Comparison of ENCODE assay signal across 8 mouse cellular contexts in genomic region chr8:122284203-122284658, GRCm38 (mm10). TPM values are rescaled to one million over a fixed set of nuclear protein-coding genes. Genes with fewer than 3 reads are reported as not detected.
DNase-seq lines count a peak whose midpoint lies in the region; ATAC-seq and TF ChIP-seq lines count a peak whose summit lies in the region.

No protein-coding gene starts in this region.

- H3K4me1 ChIP-seq in testis, adult 2 months (ENCODE audit: control insufficient read depth, insufficient read depth, low read length): peaks cover 36% of the 10 kb centered on the region
- H3K4me1 ChIP-seq in heart, postnatal 0 days (ENCODE audit: control insufficient read depth, insufficient read depth): peaks cover 28% of the 10 kb centered on the region
- peaks cover 12% of the 10 kb centered on the region; the same call in 1 of the 2 replicates for H3K4me1 ChIP-seq in lung, postnatal 0 days (ENCODE audit: insufficient read depth, low read depth, low read length)

- no peak for TF ChIP-seq POLR2A in testis, adult 2 months (IDR thresholded peaks at IDR 0.05; ENCODE audit: control insufficient read depth, low read depth, low read length)

- H3K4me2 ChIP-seq in heart, postnatal 0 days (ENCODE audit: low read depth, low read length): peak overlapping the region; percentile 83
- H3K4me2 ChIP-seq in lung, postnatal 0 days (replicated peaks; ENCODE audit: low read depth, low read length): peak overlapping the region; percentile 100

- H3K36me3 ChIP-seq in testis, adult 2 months (ENCODE audit: control insufficient read depth, insufficient read depth, low read length): no peaks in the 10 kb centered on the region
- H3K36me3 ChIP-seq in heart, postnatal 0 days (replicated peaks; ENCODE audit: control insufficient read depth, insufficient read depth, low read length): no peaks in the 10 kb centered on the region
- H3K36me3 ChIP-seq in lung, postnatal 0 days (ENCODE audit: insufficient read depth, low read length): no peaks in the 10 kb centered on the region

- ATAC-seq in heart, postnatal 0 days (ENCODE audit: insufficient read depth, low read depth): no peak
- no peak for ATAC-seq in lung, postnatal 0 days
- ATAC-seq in monocyte, adult 5-6 weeks (replicated peaks; ENCODE audit: insufficient number of reproducible peaks, low FRiP score, low TSS enrichment, poor library complexity, severe bottlenecking): no peak

- TF ChIP-seq EP300 in heart, postnatal 0 days (IDR thresholded peaks at IDR 0.05; ENCODE audit: low read depth): no peak
- TF ChIP-seq EP300 in lung, postnatal 0 days (IDR thresholded peaks at IDR 0.05): no peak

- H3K9me3 ChIP-seq in heart, postnatal 0 days (replicated peaks; ENCODE audit: control insufficient read depth, low read length): no peaks in the 10 kb centered on the region
- H3K9me3 ChIP-seq in lung, postnatal 0 days (ENCODE audit: low read length): no peaks in the 10 kb centered on the region

- no peak for TF ChIP-seq CTCF in testis, adult 2 months (IDR thresholded peaks at IDR 0.05; ENCODE audit: control insufficient read depth, insufficient read depth, insufficient replicate concordance, low read depth, low read length)
- TF ChIP-seq CTCF in heart, postnatal 0 days (IDR thresholded peaks at IDR 0.05; ENCODE audit: low read depth): no peak
- TF ChIP-seq CTCF in lung, postnatal 0 days (IDR thresholded peaks at IDR 0.05): peak; percentile 59

- 13% methylated on average over 27 of the region's 33 CpGs for WGBS in heart, postnatal 0 days
- WGBS in lung, postnatal 0 days: 2% methylated on average over 30 of the region's 33 CpGs

- H3K9ac ChIP-seq in heart, postnatal 0 days (replicated peaks; ENCODE audit: low read depth, low read length): peak overlapping the region; percentile 83; the same call in 1 of the 2 replicates
- peak overlapping the region; percentile 23; the same call in 1 of the 2 replicates for H3K9ac ChIP-seq in lung, postnatal 0 days (replicated peaks; ENCODE audit: low read depth)

- no peaks in the 10 kb centered on the region for H3K27me3 ChIP-seq in testis, adult 2 months (ENCODE audit: control insufficient read depth, insufficient read depth, low read length)
- H3K27me3 ChIP-seq in heart, postnatal 0 days (ENCODE audit: control insufficient read depth, insufficient read depth, low read length): no peaks in the 10 kb centered on the region
- H3K27me3 ChIP-seq in lung, postnatal 0 days (replicated peaks; ENCODE audit: insufficient read depth, low read length): no peaks in the 10 kb centered on the region

- 0 out of 2 replicates have a peak overlapping the region, but pooled peaks have one; percentile 37 for H3K4me3 ChIP-seq in testis, adult 2 months (ENCODE audit: control insufficient read depth, low read depth, low read length)
- peak overlapping the region; percentile 68 for H3K4me3 ChIP-seq in heart, postnatal 0 days (ENCODE audit: low read depth, low read length)
- peak overlapping the region; percentile 82 for H3K4me3 ChIP-seq in lung, postnatal 0 days (ENCODE audit: low read depth, low read length)

- DNase-seq in testis, postnatal 10 days (ENCODE audit: low spot score): no peak
- peak; percentile 83 for DNase-seq in embryo, embryonic 10 days (ENCODE audit: low spot score)
- DNase-seq in heart, postnatal 0 days (ENCODE audit: low spot score): no peak
- peak; percentile 69 to 77 for DNase-seq in kidney, postnatal 4 days
- DNase-seq in lung, postnatal 0 days (ENCODE audit: low spot score): peak; percentile 52
- DNase-seq in right cerebral cortex, postnatal 14 days: peak; percentile 52

- H3K27ac ChIP-seq in testis, adult 2 months (ENCODE audit: control insufficient read depth, insufficient read depth, low read depth, low read length): no peak overlapping the region
- peak overlapping the region; percentile 67 for H3K27ac ChIP-seq in heart, postnatal 0 days (ENCODE audit: low read depth)
- peak overlapping the region; percentile 58 for H3K27ac ChIP-seq in lung, postnatal 0 days (ENCODE audit: low read length)

RNA-seq across cellular contexts. Expression of gene Zfpm1, which starts 2.3 kb away (rescaled TPM):
- 35.2 and 35.7 TPM in 2 replicates for polyA plus RNA-seq in testis, adult 2 months (2012; rRNA removed)
- 28.4 and 45.3 TPM in 2 replicates for total RNA-seq in heart, postnatal 0 days (2014; rRNA removed; ENCODE audit: low replicate concordance)
- 2.3 and 2.5 TPM in 2 replicates for polyA plus RNA-seq in heart, postnatal 0 days (2015; fragmentation: Nextera tagmentation; extraction: Ambion mirVana)
- 1.5 and 1.7 TPM in 2 replicates for polyA plus RNA-seq in lung, postnatal 0 days (2015; fragmentation: Nextera tagmentation; extraction: Ambion mirVana)
- 7.9 to 23.3 TPM (median 10.3 TPM) in 3 replicates for total RNA-seq in monocyte, adult 5-6 weeks (2017)

Comparison
In these comparisons a context has a peak if more than half of its experiments do, and no peak if none do; other contexts are left out.
1. DNase-seq: peak in embryo, embryonic 10 days (single experiment), kidney, postnatal 4 days (2 of 2), lung, postnatal 0 days (single experiment) and right cerebral cortex, postnatal 14 days (single experiment); none in testis, postnatal 10 days (single experiment) and heart, postnatal 0 days (single experiment).
2. RNA of gene Zfpm1, which starts 2.3 kb away (polyA plus RNA-seq): 35.2 to 35.7 TPM in testis, adult 2 months; 2.3 to 2.5 TPM in heart, postnatal 0 days and 1.5 to 1.7 TPM in lung, postnatal 0 days; every median in the first group is over 10 times any median in the second.
3. Peak in every context shown above with its lines, with median percentiles within 50 percentile points of each other: H3K4me3 ChIP-seq.